Mouse (Mus musculus) cerebellum, adult 2 months (tissue): ENCODE data around the gene Brinp2. TPM values are rescaled to one million over a fixed set of nuclear protein-coding genes. Genes with fewer than 3 reads are reported as not detected.

ENCODE experiments used
- DNase-seq, 2 experiments: peaks; one replicate each; pipeline ENCODE4 v3.0.0; 2021
- H3K27ac ChIP-seq: fragments of 200-500 bp; 2 replicates; pipeline ENCODE4 v1.5.1; 2012; ENCODE audit warnings: low read length, control low read depth, inconsistent platforms; ENCODE audit not compliant: insufficient read depth
- H3K27me3 ChIP-seq: fragments of 200-500 bp; 2 replicates; pipeline ENCODE4 v1.6.1; 2012; ENCODE audit warnings: inconsistent platforms, mild to moderate bottlenecking, low read length, moderate library complexity; ENCODE audit not compliant: control insufficient read depth, insufficient read depth
- H3K4me1 ChIP-seq: fragments of 200-500 bp; 2 replicates; pipeline ENCODE4 v1.6.1; 2011; ENCODE audit warnings: low read length; ENCODE audit not compliant: control insufficient read depth, insufficient read depth
- H3K4me3 ChIP-seq: fragments of 200-500 bp; replicated peaks from 2 replicates; pipeline ENCODE3; 2011; ENCODE audit warnings: mild to moderate bottlenecking, low read depth, low read length, control low read depth; ENCODE audit not compliant: insufficient read depth
- CTCF ChIP-seq: fragments of 200-500 bp; IDR thresholded peaks from 2 replicates; pipeline ENCODE4 v1.5.1; 2011; ENCODE audit warnings: low read depth, mild to moderate bottlenecking, control low read depth, low read length, moderate library complexity, borderline replicate concordance; ENCODE audit not compliant: insufficient read depth
- POLR2A ChIP-seq: fragments of 200-500 bp; IDR thresholded peaks from 2 replicates; pipeline ENCODE4 v1.6.1; 2011; ENCODE audit warnings: low read length, control low read depth, borderline replicate concordance; ENCODE audit not compliant: insufficient read depth
- WGBS: fragments of 180-500 bp; shearing (Covaris S2); methylation state at CpG from one replicate; pipeline ENCODE4 v1.1.7; 2018; 5-methylcytosine and 5-hydroxymethylcytosine counted together
- polyA plus RNA-seq: library from polyadenylated mRNA; depleted of rRNA; stranded (reverse); fragments of >200 nt; gene quantifications from 2 replicates; pipeline ENCODE4 v1.2.3, GENCODE M21; 2012

Gene Brinp2
- polyA plus RNA-seq, 1 experiment, result 21.0 TPM

- no peak overlapping the region for H3K27ac ChIP-seq
- H3K27me3 ChIP-seq, result no peaks in the 10 kb centered on the region
- TF ChIP-seq CTCF, result no peak
- no peak for TF ChIP-seq POLR2A
- peaks cover 5% of the 10 kb centered on the region; the same call in 1 of the 2 replicates for H3K4me1 ChIP-seq
- DNase-seq, result no peak
- H3K4me3 ChIP-seq, result no peak overlapping the region
- 69% methylated on average over 6 of the region's 6 CpGs for WGBS
Measured at GRCm38 (mm10) chr1:158382277-158382676, 26.2 kb upstream of the Brinp2 start.

GRCm38 (mm10) chr1:158364461-158364860, 8.3 kb upstream of the Brinp2 start:
- H3K27ac ChIP-seq, result no peak overlapping the region

DNA sequence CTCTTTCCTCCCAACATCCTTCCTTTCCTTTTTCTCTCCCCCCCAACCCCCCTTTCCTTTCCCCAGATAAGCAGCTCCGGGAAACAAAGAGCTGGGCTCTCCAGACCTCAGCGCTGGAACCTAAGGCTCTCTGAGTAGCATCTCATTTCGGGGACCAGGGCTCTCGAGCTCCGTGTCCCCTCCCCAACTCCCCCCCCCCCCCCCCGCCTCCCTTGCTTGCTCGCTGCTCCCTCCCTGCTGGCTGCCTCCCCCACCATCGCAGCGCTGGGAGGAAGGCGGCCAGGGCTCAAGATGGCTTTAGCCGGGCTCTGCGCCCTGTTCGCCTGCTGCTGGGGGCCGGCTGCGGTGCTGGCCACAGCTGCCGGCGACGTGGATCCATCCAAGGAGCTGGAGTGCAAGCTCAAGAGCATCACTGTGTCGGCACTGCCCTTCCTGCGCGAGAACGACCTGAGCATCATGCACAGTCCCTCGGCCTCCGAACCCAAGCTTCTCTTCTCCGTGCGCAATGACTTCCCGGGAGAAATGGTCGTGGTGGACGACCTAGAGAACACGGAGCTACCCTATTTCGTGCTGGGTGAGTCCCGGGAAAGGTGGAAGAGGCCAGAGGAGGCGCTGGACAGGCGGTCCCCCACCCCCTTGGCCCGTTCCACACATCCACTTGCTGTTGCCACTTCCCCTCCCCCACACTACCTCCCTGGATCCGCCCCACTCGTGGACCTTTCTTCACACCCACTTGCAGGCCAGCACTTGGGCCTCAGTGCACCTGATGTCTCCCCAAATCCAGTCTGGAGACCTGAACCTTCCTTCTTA, 6.4 kb upstream of the Brinp2 start:
- WGBS, result under 1% methylated on average over 36 of the region's 37 CpGs
- TF ChIP-seq CTCF, result no peak
- TF ChIP-seq POLR2A, result 0 out of 2 replicates have a peak, but pooled peaks have one; percentile 30
- Histone ChIP-seq H3K4me1 (peaks cover 7% of the 10 kb centered on the region), H3K4me3 (peak overlapping the region; percentile 85), H3K27me3 (no peaks in the 10 kb centered on the region), H3K27ac (peak overlapping the region; percentile 72)
- peak; percentile 65 to 77 for DNase-seq

More at GRCm38 (mm10) chr1:158364461-158364860, 8.3 kb upstream of the Brinp2 start:
- Histone ChIP-seq H3K4me3 (no peak overlapping the region), H3K27me3 (no peaks in the 10 kb centered on the region), H3K4me1 (peaks cover 7% of the 10 kb centered on the region)
- no peak for DNase-seq
- 15% methylated on average over 1 of the region's 1 CpGs for WGBS
- TF ChIP-seq CTCF (no peak), POLR2A (no peak)

DNA sequence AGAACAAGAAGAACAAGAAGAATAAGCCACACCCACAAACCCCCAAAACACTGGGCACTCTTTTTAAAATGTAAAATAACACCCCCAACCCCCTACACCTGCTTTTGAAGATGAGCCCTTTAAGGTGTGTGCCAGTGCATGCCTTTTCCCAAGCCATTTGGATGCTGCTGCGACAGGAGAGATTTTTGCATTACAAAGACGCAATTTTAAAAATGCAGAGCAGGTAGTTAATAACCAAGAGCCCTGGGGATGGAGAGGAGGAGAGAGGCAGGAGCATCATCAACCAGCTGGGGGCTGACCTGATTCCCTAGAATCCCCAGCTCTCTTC, 5.8 kb upstream of the Brinp2 start, which contains the start of gene Astn1:
Gene Astn1 (plus strand): TSS at position 310 of the 328 bp plus-strand sequence.
- no peak for DNase-seq
- H3K27me3 ChIP-seq, result no peaks in the 10 kb centered on the region
- TF ChIP-seq CTCF, result no peak
- TF ChIP-seq POLR2A, result no peak

DNA sequence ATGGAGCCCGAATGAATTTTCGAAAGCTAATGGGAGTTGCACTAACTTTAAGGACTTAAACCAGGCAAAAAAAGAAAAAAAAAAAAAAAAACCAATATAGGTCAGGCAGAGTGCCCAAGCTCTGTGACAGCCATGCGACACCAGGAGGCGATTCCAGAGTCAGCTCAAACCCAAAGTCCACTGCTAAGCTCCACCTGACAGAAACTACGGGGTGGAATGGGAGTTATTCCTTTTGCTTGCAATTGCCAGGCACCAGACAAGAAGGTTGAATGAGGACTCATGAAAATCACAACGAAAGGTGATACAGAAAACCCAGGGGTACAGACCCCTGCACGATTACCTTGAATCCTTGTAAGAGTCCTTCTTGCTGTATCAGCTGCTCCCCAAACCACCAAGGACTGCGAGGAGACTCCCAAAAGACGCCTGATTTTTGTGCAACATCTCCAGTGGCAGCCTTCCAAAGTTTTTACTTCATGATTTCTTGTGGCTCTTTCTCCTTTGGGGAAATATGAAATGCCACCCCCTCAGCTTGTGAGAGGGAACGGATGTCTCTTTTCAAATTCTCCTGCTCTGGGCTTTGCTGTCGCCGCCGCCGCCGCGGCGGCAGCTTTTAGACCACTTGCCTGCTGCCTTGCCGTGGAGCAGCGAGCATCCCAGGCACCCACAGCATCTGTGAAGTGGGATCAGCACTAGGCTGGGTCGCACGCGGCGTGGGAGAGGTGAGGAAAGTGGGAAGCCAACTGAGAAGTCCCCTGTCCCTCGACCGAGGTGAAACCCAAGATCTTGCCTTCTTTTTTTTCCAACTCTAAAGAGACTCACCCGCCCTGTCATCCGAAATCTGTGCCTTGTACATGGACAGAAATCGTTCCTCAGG, 712 bp downstream of the Brinp2 start:
- no peak for TF ChIP-seq POLR2A
- TF ChIP-seq CTCF, result peak; percentile 37; the same call in 1 of the 2 replicates
- WGBS, result 2% methylated on average over 28 of the region's 28 CpGs
- H3K27ac ChIP-seq, result peak overlapping the region; percentile 19
- peaks cover 7% of the 10 kb centered on the region; the same call in 1 of the 2 replicates for H3K4me1 ChIP-seq
- no peaks in the 10 kb centered on the region for H3K27me3 ChIP-seq
- H3K4me3 ChIP-seq, result peak overlapping the region; percentile 88
- DNase-seq, result peak; percentile 60 to 67

More for the DNA sequence above, 5.8 kb upstream of the Brinp2 start, which contains the start of gene Astn1:
- WGBS, result 0% methylated on average over 2 of the region's 2 CpGs
- Histone ChIP-seq H3K4me1 (peaks cover 7% of the 10 kb centered on the region), H3K4me3 (peak within 1 kb of the TSS; percentile 85), H3K27ac (peak within 1 kb of the TSS; percentile 72)

DNA sequence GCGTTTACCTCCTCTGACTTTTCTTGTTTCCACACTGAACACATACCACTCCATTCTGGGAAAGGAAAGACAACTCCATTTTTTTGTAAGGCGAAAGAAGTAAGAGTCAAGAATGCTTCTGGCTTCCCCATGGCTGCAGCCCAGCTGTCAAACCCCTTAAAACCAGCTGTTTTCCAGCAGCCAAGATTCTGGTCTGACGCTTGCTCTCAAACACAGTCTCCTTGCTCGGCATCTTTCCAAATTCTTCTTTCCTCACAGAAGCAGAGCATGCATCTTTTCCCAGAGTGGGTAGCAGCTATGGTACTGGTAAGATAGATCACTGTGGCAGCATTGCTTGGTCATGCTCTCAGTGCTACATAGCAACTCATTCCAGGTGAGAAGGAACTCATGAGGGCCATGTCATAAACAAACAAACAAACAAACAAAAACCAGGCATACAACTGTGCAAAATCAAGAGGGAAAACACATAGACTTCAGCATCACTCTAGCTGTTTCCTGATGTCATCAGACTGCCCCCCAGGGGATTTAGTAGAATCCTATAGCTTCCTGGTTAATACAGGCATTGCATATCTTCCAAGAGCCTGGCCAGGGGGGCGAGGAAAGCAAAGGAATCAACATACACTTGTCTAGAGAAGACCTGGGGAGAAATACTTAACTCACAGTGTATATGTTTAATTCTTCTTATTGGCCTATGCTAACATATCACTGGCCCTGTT, 2.3 kb downstream of the Brinp2 start:
- Histone ChIP-seq H3K4me1 (peaks cover 7% of the 10 kb centered on the region; the same call in 1 of the 2 replicates), H3K27ac (no peak overlapping the region), H3K27me3 (no peaks in the 10 kb centered on the region), H3K4me3 (peak overlapping the region; percentile 22)
- TF ChIP-seq POLR2A (no peak), CTCF (no peak)
- no peak for DNase-seq
- WGBS, result 83% methylated on average over 5 of the region's 5 CpGs

- WGBS, result 70% methylated on average over 6 of the region's 6 CpGs
- Histone ChIP-seq H3K4me3 (no peak overlapping the region), H3K4me1 (peaks cover 7% of the 10 kb centered on the region), H3K27ac (no peak overlapping the region), H3K27me3 (no peaks in the 10 kb centered on the region)
- TF ChIP-seq POLR2A, result no peak
- peak; percentile 20; the same call in 1 of the 2 replicates for TF ChIP-seq CTCF
- no peak for DNase-seq
Measured at GRCm38 (mm10) chr1:158343243-158343714, 12.8 kb downstream of the Brinp2 start.
